Mouse (Mus musculus) hindbrain, embryonic 12.5 days (tissue): ENCODE measurements around the gene Olfr523. TPM values are rescaled to one million over a fixed set of nuclear protein-coding genes. Genes with fewer than 3 reads are reported as not detected.

Experiments
- ATAC-seq: fragments of 200-750 bp; cut with Nextera tagmentation; 2 replicates; pipeline ENCODE4 v1.8.0; 2017; ENCODE audit warnings: moderate TSS enrichment; ENCODE audit not compliant: low FRiP score
- H3K27ac ChIP-seq: fragments of 300-500 bp; sonication (generic); 2 replicates; pipeline ENCODE4 v1.5.1; 2016; ENCODE audit warnings: mild to moderate bottlenecking
- H3K27me3 ChIP-seq: fragments of 300-500 bp; sonication (generic); 2 replicates; pipeline ENCODE4 v1.6.1; 2016; ENCODE audit warnings: mild to moderate bottlenecking
- H3K36me3 ChIP-seq: fragments of 300-500 bp; sonication (generic); 2 replicates; pipeline ENCODE4 v1.6.1; 2016; ENCODE audit warnings: mild to moderate bottlenecking
- H3K4me1 ChIP-seq: fragments of 300-500 bp; sonication (generic); 2 replicates; pipeline ENCODE4 v1.6.1; 2016
- H3K4me2 ChIP-seq: fragments of 300-500 bp; sonication (generic); replicated peaks from 2 replicates; pipeline ENCODE4 v1.6.1; 2016; ENCODE audit warnings: mild to moderate bottlenecking
- H3K4me3 ChIP-seq: fragments of 300-500 bp; sonication (generic); 2 replicates; pipeline ENCODE4 v1.5.1; 2016; ENCODE audit warnings: mild to moderate bottlenecking
- H3K9ac ChIP-seq: fragments of 300-500 bp; sonication (generic); 2 replicates; pipeline ENCODE4 v1.6.1; 2016; ENCODE audit warnings: mild to moderate bottlenecking, moderate library complexity
- H3K9me3 ChIP-seq: fragments of 300-500 bp; sonication (generic); replicated peaks from 2 replicates; pipeline ENCODE4 v1.6.1; 2016; ENCODE audit warnings: mild to moderate bottlenecking
- WGBS: fragments of 180-500 bp; shearing (Covaris S2); methylation state at CpG from one replicate; pipeline ENCODE4 v1.1.7; 2016; 5-methylcytosine and 5-hydroxymethylcytosine counted together
- polyA plus RNA-seq: library from polyadenylated mRNA; unstranded; fragments of >200 nt; fragmentation: Nextera tagmentation; extraction: Ambion mirVana; gene quantifications from 2 replicates; pipeline ENCODE4 v1.2.1, GENCODE M21; 2016

Gene Olfr523
- polyA plus RNA-seq, 1 experiment from 2014 or later = not detected

- H3K27ac ChIP-seq = no peak overlapping the region
- H3K36me3 ChIP-seq = peaks cover 5% of the 10 kb centered on the region; the same call in 1 of the 2 replicates
- WGBS = 83% methylated on average over 4 of the region's 4 CpGs
- no peaks in the 10 kb centered on the region for H3K9me3 ChIP-seq
- no peaks in the 10 kb centered on the region for H3K27me3 ChIP-seq
- no peak overlapping the region for H3K4me2 ChIP-seq
- no peak overlapping the region for H3K9ac ChIP-seq
- H3K4me1 ChIP-seq = no peaks in the 10 kb centered on the region
- H3K4me3 ChIP-seq = no peak overlapping the region
- ATAC-seq = no peak
Measured at GRCm38 (mm10) chr7:140144550-140144949, 28.5 kb upstream of the Olfr523 start.

GRCm38 (mm10) chr7:140153383-140153782 is 19.6 kb upstream of the Olfr523 start:
- no peak overlapping the region for H3K27ac ChIP-seq
- peaks cover 34% of the 10 kb centered on the region for H3K27me3 ChIP-seq
- 5% methylated on average over 28 of the region's 28 CpGs for WGBS
- no peaks in the 10 kb centered on the region for H3K9me3 ChIP-seq
- peak overlapping the region; percentile 63 for H3K4me2 ChIP-seq
- peaks cover 22% of the 10 kb centered on the region for H3K4me1 ChIP-seq
- peak; percentile 23 for ATAC-seq
- peak overlapping the region; percentile 39 for H3K4me3 ChIP-seq
- H3K36me3 ChIP-seq = no peaks in the 10 kb centered on the region
- H3K9ac ChIP-seq = peak overlapping the region; percentile 65

- Histone ChIP-seq H3K27me3 (peaks cover 34% of the 10 kb centered on the region), H3K4me1 (peaks cover 22% of the 10 kb centered on the region), H3K4me2 (peak overlapping the region; percentile 63), H3K9ac (peak overlapping the region; percentile 71), H3K27ac (0 out of 2 replicates have a peak overlapping the region, but pooled peaks have one; percentile 60), H3K36me3 (no peaks in the 10 kb centered on the region), H3K4me3 (peak overlapping the region; percentile 39), H3K9me3 (no peaks in the 10 kb centered on the region)
- peak; percentile 8; the same call in 1 of the 2 replicates for ATAC-seq
- WGBS = 25% methylated on average over 4 of the region's 4 CpGs
Measured at GRCm38 (mm10) chr7:140153829-140154217, 19.2 kb upstream of the Olfr523 start.

- H3K9me3 ChIP-seq = no peaks in the 10 kb centered on the region
- peak within 1 kb of the TSS; percentile 39 for H3K4me3 ChIP-seq
- no peaks in the 10 kb centered on the region for H3K36me3 ChIP-seq
- H3K4me2 ChIP-seq = peak within 1 kb of the TSS; percentile 63
- H3K9ac ChIP-seq = peak within 1 kb of the TSS; percentile 71
- peaks cover 22% of the 10 kb centered on the region for H3K4me1 ChIP-seq
- ATAC-seq = peak; percentile 65
- H3K27me3 ChIP-seq = peaks cover 34% of the 10 kb centered on the region
- H3K27ac ChIP-seq = peak within 1 kb of the TSS; percentile 60
- 2% methylated on average over 28 of the region's 28 CpGs for whole genome bisulfite sequencing
Measured at GRCm38 (mm10) chr7:140154218-140154927, 18.6 kb upstream of the Olfr523 start, which contains the start of gene Sprn. TSS of gene Sprn (minus strand) at chr7:140154877.

- ATAC-seq = no peak
- H3K4me3 ChIP-seq = no peak overlapping the region
- WGBS = 84% methylated on average over 3 of the region's 3 CpGs
Measured at GRCm38 (mm10) chr7:140160363-140160762, 12.7 kb upstream of the Olfr523 start.

GRCm38 (mm10) chr7:140164664-140165063 is 8.4 kb upstream of the Olfr523 start, which contains the start of gene Olfr522:
TSS of gene Olfr522 (minus strand) at chr7:140164764.
- no peak within 1 kb of the TSS for H3K4me3 ChIP-seq
- no peaks in the 10 kb centered on the region for H3K27me3 ChIP-seq
- H3K27ac ChIP-seq = no peak within 1 kb of the TSS
- no peak within 1 kb of the TSS for H3K4me2 ChIP-seq
- H3K9me3 ChIP-seq = no peaks in the 10 kb centered on the region
- H3K9ac ChIP-seq = no peak within 1 kb of the TSS
- WGBS = 77% methylated on average over 7 of the region's 7 CpGs
- no peaks in the 10 kb centered on the region for H3K36me3 ChIP-seq
- H3K4me1 ChIP-seq = no peaks in the 10 kb centered on the region
- ATAC-seq = no peak

More at GRCm38 (mm10) chr7:140160363-140160762, 12.7 kb upstream of the Olfr523 start:
- Histone ChIP-seq H3K27ac (no peak overlapping the region), H3K27me3 (peaks cover 5% of the 10 kb centered on the region; the same call in 1 of the 2 replicates), H3K36me3 (no peaks in the 10 kb centered on the region), H3K4me2 (no peak overlapping the region), H3K9ac (no peak overlapping the region), H3K9me3 (no peaks in the 10 kb centered on the region), H3K4me1 (no peaks in the 10 kb centered on the region)

- WGBS = 79% methylated on average over 1 of the region's 1 CpGs
Measured at GRCm38 (mm10) chr7:140167950-140168349, 5.1 kb upstream of the Olfr523 start.

GRCm38 (mm10) chr7:140169386-140169785 is 3.6 kb upstream of the Olfr523 start:
- no peak for ATAC-seq
- Histone ChIP-seq H3K27me3 (no peaks in the 10 kb centered on the region), H3K9ac (no peak overlapping the region), H3K4me3 (no peak overlapping the region), H3K27ac (no peak overlapping the region), H3K36me3 (no peaks in the 10 kb centered on the region), H3K4me2 (no peak overlapping the region), H3K4me1 (no peaks in the 10 kb centered on the region), H3K9me3 (no peaks in the 10 kb centered on the region)
- WGBS = 81% methylated on average over 4 of the region's 4 CpGs

More at GRCm38 (mm10) chr7:140167950-140168349, 5.1 kb upstream of the Olfr523 start:
- Histone ChIP-seq H3K27me3 (no peaks in the 10 kb centered on the region), H3K27ac (no peak overlapping the region), H3K4me3 (no peak overlapping the region), H3K36me3 (no peaks in the 10 kb centered on the region), H3K4me2 (no peak overlapping the region), H3K9me3 (no peaks in the 10 kb centered on the region), H3K4me1 (no peaks in the 10 kb centered on the region), H3K9ac (no peak overlapping the region)
- ATAC-seq = no peak

- H3K27me3 ChIP-seq = no peaks in the 10 kb centered on the region
- no peaks in the 10 kb centered on the region for H3K4me1 ChIP-seq
- H3K9me3 ChIP-seq = no peaks in the 10 kb centered on the region
- no peak overlapping the region for H3K4me3 ChIP-seq
- ATAC-seq = no peak
- WGBS = 88% methylated on average over 3 of the region's 3 CpGs
- no peaks in the 10 kb centered on the region for H3K36me3 ChIP-seq
- no peak overlapping the region for H3K4me2 ChIP-seq
- no peak overlapping the region for H3K27ac ChIP-seq
- H3K9ac ChIP-seq = no peak overlapping the region
Measured at GRCm38 (mm10) chr7:140170863-140171262, 2.2 kb upstream of the Olfr523 start.

- Histone ChIP-seq H3K9ac (no peak overlapping the region), H3K27ac (no peak overlapping the region), H3K36me3 (no peaks in the 10 kb centered on the region), H3K4me3 (no peak overlapping the region), H3K4me1 (no peaks in the 10 kb centered on the region), H3K4me2 (no peak overlapping the region), H3K27me3 (no peaks in the 10 kb centered on the region), H3K9me3 (no peaks in the 10 kb centered on the region)
- ATAC-seq = no peak
- WGBS = 86% methylated on average over 2 of the region's 2 CpGs
Measured at GRCm38 (mm10) chr7:140179176-140179575, 6.2 kb downstream of the Olfr523 start.

- Histone ChIP-seq H3K4me1 (no peaks in the 10 kb centered on the region), H3K9me3 (no peaks in the 10 kb centered on the region), H3K4me3 (no peak overlapping the region), H3K36me3 (no peaks in the 10 kb centered on the region), H3K27me3 (no peaks in the 10 kb centered on the region), H3K27ac (no peak overlapping the region), H3K4me2 (no peak overlapping the region), H3K9ac (no peak overlapping the region)
- WGBS = 79% methylated on average over 2 of the region's 2 CpGs
- no peak for ATAC-seq
Measured at GRCm38 (mm10) chr7:140180692-140181091, 7.7 kb downstream of the Olfr523 start.

GRCm38 (mm10) chr7:140184206-140184605 is 11.2 kb downstream of the Olfr523 start:
- Histone ChIP-seq H3K9ac (no peak overlapping the region), H3K4me3 (no peak overlapping the region), H3K4me2 (no peak overlapping the region), H3K36me3 (no peaks in the 10 kb centered on the region), H3K9me3 (no peaks in the 10 kb centered on the region), H3K4me1 (no peaks in the 10 kb centered on the region), H3K27ac (no peak overlapping the region), H3K27me3 (no peaks in the 10 kb centered on the region)
- 93% methylated on average over 4 of the region's 4 CpGs for WGBS
- no peak for ATAC-seq
